Mouse (Mus musculus): ENCODE results near the gene Wwc2.

DNA sequence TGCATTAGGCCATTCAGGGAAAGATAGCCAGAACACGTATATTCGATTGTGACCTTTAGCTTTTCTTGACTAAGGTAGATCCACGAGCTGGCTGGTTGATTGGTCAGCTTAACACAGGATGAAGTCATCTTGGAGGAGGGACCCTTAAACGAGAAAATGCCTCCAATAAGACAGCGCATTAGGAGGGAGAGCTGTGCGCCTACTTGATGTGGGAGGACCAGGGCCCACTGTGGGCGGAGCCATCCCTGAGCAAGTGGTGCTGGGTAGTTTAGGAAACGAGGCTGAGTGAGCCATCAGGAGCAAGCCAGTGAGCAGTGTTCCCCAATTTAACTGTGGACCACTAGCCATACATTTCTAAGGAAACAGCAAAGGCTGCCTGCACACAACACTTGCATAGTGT is 11.8 kb upstream of the Wwc2 start:
- TF ChIP-seq POLR2A (IDR thresholded peaks at IDR 0.05; ENCODE audit: extremely low read depth, insufficient read depth, low read length) (no peak), CTCF (IDR thresholded peaks at IDR 0.05; ENCODE audit: extremely low read depth, insufficient read depth, low read length) (no peak)
